Mouse (Mus musculus): Measurements from ENCODE around the gene Drg1. TPM values are rescaled to one million over a fixed set of nuclear protein-coding genes. Genes with fewer than 3 reads are reported as not detected.

Drg1 gene
- polyA plus RNA-seq, 1 experiment: 50.0 TPM

DNA sequence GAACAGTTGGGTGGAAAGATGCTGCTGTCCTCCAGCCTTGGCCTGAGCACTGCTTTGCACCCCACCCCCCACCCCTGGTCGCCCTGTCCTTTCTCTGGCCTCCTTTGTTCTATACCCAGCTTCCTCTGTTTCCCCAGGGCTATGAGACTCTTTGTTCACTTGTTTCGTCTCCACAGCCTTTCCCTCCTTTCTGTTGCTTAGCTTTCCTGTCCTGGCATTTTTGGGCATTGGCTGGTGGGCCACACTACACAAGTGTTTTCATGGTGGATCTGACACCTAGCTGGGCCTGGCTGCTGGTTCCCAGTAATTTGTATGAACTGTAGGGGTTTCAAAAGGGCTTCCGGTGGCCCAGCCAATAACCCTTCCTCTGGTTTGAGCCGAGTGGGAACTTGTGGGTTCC, 27.1 kb upstream of the Drg1 start:
- Histone ChIP-seq H3K4me1 (ENCODE audit: control insufficient read depth, insufficient read depth, insufficient read length, low read length) (peaks cover 18% of the 10 kb centered on the region), H3K27ac (replicated peaks; ENCODE audit: low read depth, low read length) (no peak overlapping the region), H3K4me3 (ENCODE audit: insufficient read depth, low read depth, low read length) (no peak overlapping the region)

GRCm38 (mm10) chr11:3292711-3293249, 26.6 kb upstream of the Drg1 start:
- Histone ChIP-seq H3K4me3 (ENCODE audit: insufficient read depth, low read depth, low read length) (no peak overlapping the region), H3K4me1 (ENCODE audit: control insufficient read depth, insufficient read depth, insufficient read length, low read length) (peaks cover 18% of the 10 kb centered on the region), H3K27ac (replicated peaks; ENCODE audit: low read depth, low read length) (no peak overlapping the region)

DNA sequence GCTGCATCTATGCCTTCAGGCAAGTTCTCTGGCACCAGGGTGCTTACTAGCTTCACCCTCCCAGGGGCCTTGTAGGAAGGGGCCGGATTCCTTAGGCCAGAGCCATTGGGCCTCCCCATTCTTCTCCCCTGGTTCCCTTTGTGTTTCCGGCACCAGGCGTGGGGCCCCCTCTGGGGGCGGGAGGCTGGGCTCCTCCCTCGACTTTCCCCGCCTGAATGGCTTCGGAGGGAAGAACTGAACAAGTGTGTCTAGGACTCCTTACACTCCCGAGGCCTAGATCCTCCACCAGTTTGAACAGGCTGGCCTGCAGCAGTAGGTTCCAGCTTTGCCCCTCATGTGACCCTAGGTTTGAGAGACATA, 25.8 kb upstream of the Drg1 start:
- H3K27ac ChIP-seq (replicated peaks; ENCODE audit: low read depth, low read length): no peak overlapping the region
- peak overlapping the region; percentile 98 for H3K4me3 ChIP-seq (ENCODE audit: insufficient read depth, low read depth, low read length)
- peaks cover 18% of the 10 kb centered on the region for H3K4me1 ChIP-seq (ENCODE audit: control insufficient read depth, insufficient read depth, insufficient read length, low read length)

GRCm38 (mm10) chr11:3291311-3292061, 25.3 kb upstream of the Drg1 start:
- H3K4me1 ChIP-seq (ENCODE audit: control insufficient read depth, insufficient read depth, insufficient read length, low read length): peaks cover 18% of the 10 kb centered on the region
- H3K4me3 ChIP-seq (ENCODE audit: insufficient read depth, low read depth, low read length): peak overlapping the region; percentile 98
- H3K27ac ChIP-seq (replicated peaks; ENCODE audit: low read depth, low read length): no peak overlapping the region

- peaks cover 18% of the 10 kb centered on the region for H3K4me1 ChIP-seq (ENCODE audit: control insufficient read depth, insufficient read depth, insufficient read length, low read length)
- H3K4me3 ChIP-seq (ENCODE audit: insufficient read depth, low read depth, low read length): peak overlapping the region; percentile 98
- H3K27ac ChIP-seq (replicated peaks; ENCODE audit: low read depth, low read length): no peak overlapping the region
Observed at GRCm38 (mm10) chr11:3290640-3291310, 24.6 kb upstream of the Drg1 start.

GRCm38 (mm10) chr11:3289803-3290639, 23.8 kb upstream of the Drg1 start:
- H3K4me1 ChIP-seq (ENCODE audit: control insufficient read depth, insufficient read depth, insufficient read length, low read length): peaks cover 18% of the 10 kb centered on the region
- H3K27ac ChIP-seq (replicated peaks; ENCODE audit: low read depth, low read length): peak overlapping the region; percentile 89
- peak overlapping the region; percentile 98 for H3K4me3 ChIP-seq (ENCODE audit: insufficient read depth, low read depth, low read length)

DNA sequence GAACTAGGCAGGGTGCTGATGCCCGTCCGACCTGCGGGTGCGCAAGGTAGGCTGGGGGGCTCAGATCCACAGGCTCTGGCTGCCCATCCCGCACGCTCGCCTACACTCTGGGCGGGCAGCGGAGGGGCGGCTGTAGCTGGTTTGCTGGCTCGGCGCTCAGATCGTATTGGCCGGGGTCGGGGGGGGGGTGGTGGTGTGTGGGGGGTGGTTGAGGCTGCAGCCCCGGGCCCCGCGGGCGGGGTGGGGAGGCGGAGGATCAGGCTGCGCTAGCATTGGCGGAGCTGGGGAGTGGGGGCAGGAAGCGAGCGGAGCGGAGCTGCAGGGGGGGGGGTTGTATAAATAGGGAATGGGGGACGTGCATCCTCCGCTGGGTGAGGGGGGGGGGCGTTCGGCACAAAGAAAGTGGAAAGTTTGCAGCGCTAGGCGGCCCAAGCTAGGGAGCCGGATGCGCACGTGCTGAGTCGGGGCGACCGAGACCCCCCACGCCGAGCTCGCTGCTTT, 23.1 kb upstream of the Drg1 start:
- peaks cover 18% of the 10 kb centered on the region for H3K4me1 ChIP-seq (ENCODE audit: control insufficient read depth, insufficient read depth, insufficient read length, low read length)
- H3K4me3 ChIP-seq (ENCODE audit: insufficient read depth, low read depth, low read length): peak overlapping the region; percentile 98
- peak overlapping the region; percentile 89 for H3K27ac ChIP-seq (replicated peaks; ENCODE audit: low read depth, low read length)

GRCm38 (mm10) chr11:3288521-3289301, 22.5 kb upstream of the Drg1 start, which contains the start of gene Patz1:
Patz1 (plus strand) TSS chr11:3288874.
- Histone ChIP-seq H3K4me1 (ENCODE audit: control insufficient read depth, insufficient read depth, insufficient read length, low read length) (peaks cover 18% of the 10 kb centered on the region), H3K4me3 (ENCODE audit: insufficient read depth, low read depth, low read length) (peak within 1 kb of the TSS; percentile 98), H3K27ac (replicated peaks; ENCODE audit: low read depth, low read length) (peak within 1 kb of the TSS; percentile 89)

DNA sequence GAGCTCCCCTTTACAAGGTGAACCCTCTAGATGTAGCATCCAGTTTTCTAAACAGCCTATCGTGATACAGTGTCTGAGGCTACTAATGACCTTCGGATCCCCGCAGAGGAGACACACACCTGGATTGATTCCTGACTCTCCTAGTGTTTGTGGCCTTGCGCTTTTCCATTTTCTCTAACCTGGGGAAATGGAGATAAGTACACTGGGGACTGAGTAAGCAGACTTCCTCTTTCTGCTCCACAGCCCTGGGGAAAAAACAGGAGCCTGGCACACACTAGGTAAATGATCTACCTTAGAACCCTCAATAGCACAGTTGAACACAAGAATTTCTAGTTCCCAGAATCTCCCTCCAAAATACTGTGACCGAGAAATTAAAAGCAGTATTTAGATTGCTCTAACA, 21.7 kb upstream of the Drg1 start:
- no peak overlapping the region for H3K27ac ChIP-seq (replicated peaks; ENCODE audit: low read depth, low read length)
- H3K4me3 ChIP-seq (ENCODE audit: insufficient read depth, low read depth, low read length): peak overlapping the region; percentile 67; the same call in 1 of the 2 replicates
- H3K4me1 ChIP-seq (ENCODE audit: control insufficient read depth, insufficient read depth, insufficient read length, low read length): peaks cover 13% of the 10 kb centered on the region

DNA sequence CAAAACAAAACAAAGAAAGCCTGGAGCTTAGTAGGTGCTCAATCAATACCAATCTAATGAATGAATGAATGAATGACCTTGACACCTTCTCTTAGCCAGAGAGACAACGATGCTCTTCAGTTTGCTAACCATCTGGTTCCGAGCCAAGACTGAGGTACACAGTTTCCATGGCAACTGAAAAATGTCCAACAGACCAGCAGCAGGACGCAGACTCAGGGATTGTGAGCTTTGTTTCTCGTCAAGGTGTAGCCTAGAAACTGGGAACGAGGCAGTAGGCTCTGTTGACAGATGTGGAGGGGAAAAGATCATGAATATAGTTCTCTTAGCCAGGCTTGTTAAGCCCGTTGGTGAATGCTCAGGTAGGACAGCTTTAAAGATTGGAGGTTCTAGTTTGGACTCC, 20.9 kb upstream of the Drg1 start:
- Histone ChIP-seq H3K27ac (replicated peaks; ENCODE audit: low read depth, low read length) (no peak overlapping the region), H3K4me1 (ENCODE audit: control insufficient read depth, insufficient read depth, insufficient read length, low read length) (peaks cover 6% of the 10 kb centered on the region; the same call in 1 of the 2 replicates), H3K4me3 (ENCODE audit: insufficient read depth, low read depth, low read length) (no peak overlapping the region)

DNA sequence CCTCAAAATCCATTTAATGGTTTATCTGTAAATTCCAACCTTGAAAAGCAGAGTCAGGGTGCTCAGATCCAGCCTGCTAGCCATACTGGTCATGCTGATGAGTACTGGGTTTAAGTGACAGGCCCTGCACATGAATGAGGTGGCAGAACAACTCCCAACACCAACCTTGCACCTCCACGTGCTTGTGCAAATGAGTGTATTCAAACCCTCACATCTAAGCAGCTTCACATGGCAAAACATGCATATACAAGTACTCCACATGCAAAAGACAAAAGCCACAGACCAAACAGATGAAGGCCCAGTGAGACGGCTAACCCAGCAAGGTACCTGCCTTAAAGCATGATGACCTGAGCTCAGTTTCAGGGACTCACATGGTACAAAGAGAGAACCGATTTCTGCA, 19.7 kb upstream of the Drg1 start:
- no peak overlapping the region for H3K27ac ChIP-seq (replicated peaks; ENCODE audit: low read depth, low read length)
- H3K4me1 ChIP-seq (ENCODE audit: control insufficient read depth, insufficient read depth, insufficient read length, low read length): no peaks in the 10 kb centered on the region

GRCm38 (mm10) chr11:3283645-3284044, 17.4 kb upstream of the Drg1 start:
- Histone ChIP-seq H3K27ac (replicated peaks; ENCODE audit: low read depth, low read length) (no peak overlapping the region), H3K4me1 (ENCODE audit: control insufficient read depth, insufficient read depth, insufficient read length, low read length) (no peaks in the 10 kb centered on the region), H3K4me3 (ENCODE audit: insufficient read depth, low read depth, low read length) (no peak overlapping the region)

More for the DNA sequence above, 19.7 kb upstream of the Drg1 start:
- H3K4me3 ChIP-seq (ENCODE audit: insufficient read depth, low read depth, low read length): no peak overlapping the region

DNA sequence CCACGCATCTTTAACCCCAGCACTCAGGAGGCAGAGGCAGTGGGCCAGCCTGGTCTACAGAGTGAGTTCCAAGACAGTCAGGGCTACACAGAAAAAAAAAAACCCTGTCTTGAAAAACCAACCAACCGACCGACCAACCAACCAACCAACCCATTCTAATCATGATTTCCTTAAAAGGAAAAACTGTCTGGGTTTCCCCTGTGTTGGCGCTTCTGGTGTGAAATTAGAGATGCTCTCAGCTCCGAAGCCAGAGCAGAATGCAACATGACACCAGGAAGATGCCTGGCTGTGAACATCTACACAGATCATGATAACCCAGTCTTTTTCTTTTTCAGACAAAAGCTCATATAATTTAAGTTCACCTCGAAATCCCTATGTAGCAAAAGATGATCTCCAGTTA, 16.7 kb upstream of the Drg1 start:
- no peak overlapping the region for H3K27ac ChIP-seq (replicated peaks; ENCODE audit: low read depth, low read length)
- no peaks in the 10 kb centered on the region for H3K4me1 ChIP-seq (ENCODE audit: control insufficient read depth, insufficient read depth, insufficient read length, low read length)

DNA sequence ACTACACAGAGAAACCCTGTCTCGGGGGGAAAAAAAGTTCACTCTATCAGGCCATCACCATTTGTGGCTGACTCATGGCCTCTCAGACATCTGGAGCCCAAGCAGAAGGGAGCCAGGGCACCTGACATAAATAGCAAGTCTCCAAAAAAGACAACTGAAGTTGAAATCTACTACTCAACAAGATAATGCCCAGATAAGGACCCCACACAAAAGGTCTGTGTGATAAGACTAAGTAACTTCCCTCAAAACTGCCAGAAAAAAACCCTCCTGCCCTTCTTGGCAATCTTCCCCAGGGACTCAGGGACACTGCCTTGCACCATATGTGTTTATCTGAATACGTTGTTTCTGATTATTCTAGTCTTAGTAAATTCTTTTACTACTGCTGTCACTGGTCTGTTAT, 13.5 kb upstream of the Drg1 start:
- Histone ChIP-seq H3K4me3 (ENCODE audit: insufficient read depth, low read depth, low read length) (no peak overlapping the region), H3K4me1 (ENCODE audit: control insufficient read depth, insufficient read depth, insufficient read length, low read length) (no peaks in the 10 kb centered on the region), H3K27ac (replicated peaks; ENCODE audit: low read depth, low read length) (no peak overlapping the region)

More for the DNA sequence above, 16.7 kb upstream of the Drg1 start:
- H3K4me3 ChIP-seq (ENCODE audit: insufficient read depth, low read depth, low read length): no peak overlapping the region
